Comparison of ENCODE assay signal across 7 mouse cellular contexts in genomic region chr13:28949279-28949915, GRCm38 (mm10). TPM values are rescaled to one million over a fixed set of nuclear protein-coding genes. Genes with fewer than 3 reads are reported as not detected.
A peak's percentile ranks its signal among the peaks of the same experiment; 100 is the strongest.
DNase-seq lines count a peak whose midpoint lies in the region; ATAC-seq and TF ChIP-seq lines count a peak whose summit lies in the region.

No protein-coding gene starts in this region.

- peak overlapping the region; percentile 29; the same call in 1 of the 2 replicates for H3K4me3 ChIP-seq in liver, embryonic 13.5 days (replicated peaks)
- H3K4me3 ChIP-seq in embryonic facial prominence, embryonic 14.5 days (ENCODE audit: low read depth, low read length), result peak overlapping the region; percentile 99
- H3K4me3 ChIP-seq in kidney, postnatal 0 days (replicated peaks; ENCODE audit: low read depth, low read length), result peak overlapping the region; percentile 90

- peaks cover 50% of the 10 kb centered on the region for H3K27me3 ChIP-seq in liver, embryonic 13.5 days
- no peaks in the 10 kb centered on the region for H3K27me3 ChIP-seq in embryonic facial prominence, embryonic 14.5 days (replicated peaks; ENCODE audit: control insufficient read depth, insufficient read depth, low read length)
- no peaks in the 10 kb centered on the region for H3K27me3 ChIP-seq in kidney, postnatal 0 days (ENCODE audit: insufficient read depth, low read length)

- DNase-seq in liver, embryonic 13.5 days, result no peak
- no peak for DNase-seq in liver
- peak; percentile 53 for DNase-seq in embryonic facial prominence, embryonic 14.5 days (ENCODE audit: low spot score)
- DNase-seq in kidney, postnatal 0 days (ENCODE audit: low spot score), result peak; percentile 56
- DNase-seq in retina, embryonic 14.5 days (ENCODE audit: low spot score), result peak; percentile 42
- DNase-seq in testis, postnatal 10 days (ENCODE audit: low spot score), result no peak
- DNase-seq in ovary, postnatal 14 days (ENCODE audit: low spot score), result no peak

- no peak overlapping the region for H3K9ac ChIP-seq in liver, embryonic 13.5 days
- peak overlapping the region; percentile 74 for H3K9ac ChIP-seq in embryonic facial prominence, embryonic 14.5 days (ENCODE audit: low read depth, low read length)
- H3K9ac ChIP-seq in kidney, postnatal 0 days (ENCODE audit: low read depth, low read length), result peak overlapping the region; percentile 43; the same call in 1 of the 2 replicates

- H3K36me3 ChIP-seq in liver, embryonic 13.5 days, result no peaks in the 10 kb centered on the region
- H3K36me3 ChIP-seq in embryonic facial prominence, embryonic 14.5 days (ENCODE audit: control insufficient read depth, insufficient read depth, low read length), result peaks cover 5% of the 10 kb centered on the region; the same call in 1 of the 2 replicates
- H3K36me3 ChIP-seq in kidney, postnatal 0 days (ENCODE audit: insufficient read depth, low read length), result no peaks in the 10 kb centered on the region

- no peak for ATAC-seq in liver, embryonic 13.5 days (ENCODE audit: low read depth)
- ATAC-seq in embryonic facial prominence, embryonic 14.5 days (ENCODE audit: low read depth), result no peak
- no peak for ATAC-seq in kidney, postnatal 0 days (replicated peaks; ENCODE audit: low FRiP score, low read depth)

- no peak for TF ChIP-seq CTCF in kidney, postnatal 0 days (IDR thresholded peaks at IDR 0.05; ENCODE audit: low read depth)

- H3K9me3 ChIP-seq in liver, embryonic 13.5 days (replicated peaks), result no peaks in the 10 kb centered on the region
- H3K9me3 ChIP-seq in embryonic facial prominence, embryonic 14.5 days (ENCODE audit: control insufficient read depth, low read length), result no peaks in the 10 kb centered on the region; the same call in 1 of the 2 replicates
- H3K9me3 ChIP-seq in kidney, postnatal 0 days (replicated peaks; ENCODE audit: low read length), result no peaks in the 10 kb centered on the region

- peaks cover 37% of the 10 kb centered on the region for H3K4me1 ChIP-seq in liver, embryonic 13.5 days (replicated peaks)
- H3K4me1 ChIP-seq in embryonic facial prominence, embryonic 14.5 days (ENCODE audit: control insufficient read depth, insufficient read depth, low read length), result peaks cover 9% of the 10 kb centered on the region
- H3K4me1 ChIP-seq in kidney, postnatal 0 days (replicated peaks; ENCODE audit: insufficient read depth, low read length), result no peaks in the 10 kb centered on the region; the same call in none of the 2 replicates

- H3K4me2 ChIP-seq in liver, embryonic 13.5 days, result peak overlapping the region; percentile 40; the same call in 1 of the 2 replicates
- H3K4me2 ChIP-seq in embryonic facial prominence, embryonic 14.5 days (ENCODE audit: low read depth, low read length), result peak overlapping the region; percentile 68
- H3K4me2 ChIP-seq in kidney, postnatal 0 days (ENCODE audit: low read length), result peak overlapping the region; percentile 72

- 29% methylated on average over 11 of the region's 11 CpGs for WGBS in liver, embryonic 13.5 days (ENCODE audit: insufficient replicate concordance)
- 2% methylated on average over 11 of the region's 11 CpGs for WGBS in embryonic facial prominence, embryonic 14.5 days
- 1% methylated on average over 11 of the region's 11 CpGs for WGBS in kidney, postnatal 0 days

- H3K27ac ChIP-seq in liver, embryonic 13.5 days, result no peak overlapping the region
- H3K27ac ChIP-seq in embryonic facial prominence, embryonic 14.5 days (replicated peaks; ENCODE audit: low read depth, low read length), result peak overlapping the region; percentile 77
- H3K27ac ChIP-seq in kidney, postnatal 0 days, result peak overlapping the region; percentile 44; the same call in 1 of the 2 replicates

RNA-seq across cellular contexts. Expression of gene Sox4, which starts 4.1 kb away (rescaled TPM):
- 2.7 and 4.2 TPM in 2 replicates for polyA plus RNA-seq in liver, embryonic 13.5 days (2015; fragmentation: Nextera tagmentation; extraction: Ambion mirVana)
- polyA plus RNA-seq in embryonic facial prominence, embryonic 14.5 days (2014; fragmentation: Nextera tagmentation; extraction: Ambion mirVana), result 62.7 and 67.5 TPM in 2 replicates
- 51.8 and 60.9 TPM in 2 replicates for polyA plus RNA-seq in kidney, postnatal 0 days (2015; fragmentation: Nextera tagmentation; extraction: Ambion mirVana)

Comparison
In these comparisons a context has a peak if more than half of its experiments do, and no peak if none do; other contexts are left out.
1. DNase-seq: peak in embryonic facial prominence, embryonic 14.5 days (single experiment), kidney, postnatal 0 days (single experiment) and retina, embryonic 14.5 days (single experiment); none in liver, embryonic 13.5 days (single experiment), liver (single experiment), testis, postnatal 10 days (single experiment) and ovary, postnatal 14 days (single experiment).
2. H3K4me3 ChIP-seq: peak in every context shown above with its lines; median percentile 99 in embryonic facial prominence, embryonic 14.5 days; 90 in kidney, postnatal 0 days; 29 in liver, embryonic 13.5 days.
3. RNA of gene Sox4, which starts 4.1 kb away (polyA plus RNA-seq): 62.7 to 67.5 TPM in embryonic facial prominence, embryonic 14.5 days and 51.8 to 60.9 TPM in kidney, postnatal 0 days; 2.7 to 4.2 TPM in liver, embryonic 13.5 days; every median in the first group is over 10 times any median in the second.
4. Peak in every context shown above with its lines, with median percentiles within 50 percentile points of each other: H3K4me2 ChIP-seq.